Mouse (Mus musculus) limb, embryonic 14.5 days (tissue): Measurements from ENCODE around the gene Rplp2. TPM values are rescaled to one million over a fixed set of nuclear protein-coding genes. Genes with fewer than 3 reads are reported as not detected.

Source experiments
- ATAC-seq: fragments of 200-750 bp; cut with Nextera tagmentation; 2 replicates; pipeline ENCODE4 v1.8.0; 2017; ENCODE audit warnings: low read depth, moderate number of reproducible peaks, moderate TSS enrichment; ENCODE audit not compliant: low FRiP score
- DNase-seq: peaks from one replicate; pipeline ENCODE4 v3.0.0-alpha.2; 2015; ENCODE audit warnings: low spot score
- H3K27ac ChIP-seq: fragments of 300-500 bp; sonication (generic); replicated peaks from 2 replicates; pipeline ENCODE4 v1.5.1; 2014; ENCODE audit warnings: low read depth, mild to moderate bottlenecking, low read length, moderate library complexity, mixed read lengths
- H3K27me3 ChIP-seq: fragments of 300-500 bp; sonication (generic); 2 replicates; pipeline ENCODE4 v1.6.1; 2014; ENCODE audit warnings: low read length, mixed read lengths; ENCODE audit not compliant: control insufficient read depth, insufficient read depth
- H3K36me3 ChIP-seq: fragments of 300-500 bp; sonication (generic); 2 replicates; pipeline ENCODE4 v1.6.1; 2014; ENCODE audit warnings: mild to moderate bottlenecking, low read length, moderate library complexity, mixed read lengths; ENCODE audit not compliant: control insufficient read depth, insufficient read depth
- H3K4me1 ChIP-seq: fragments of 300-500 bp; sonication (generic); 2 replicates; pipeline ENCODE4 v1.6.1; 2014; ENCODE audit warnings: antibody characterized with exemption, low read length, mixed read lengths; ENCODE audit not compliant: control insufficient read depth, insufficient read depth
- H3K4me2 ChIP-seq: fragments of 300-500 bp; sonication (generic); replicated peaks from 2 replicates; pipeline ENCODE4 v1.6.1; 2014; ENCODE audit warnings: low read depth, mild to moderate bottlenecking, low read length, moderate library complexity; ENCODE audit not compliant: severe bottlenecking
- H3K4me3 ChIP-seq: fragments of 300-500 bp; sonication (generic); replicated peaks from 2 replicates; pipeline ENCODE4 v1.5.1; 2014; ENCODE audit warnings: low read length
- H3K9ac ChIP-seq: fragments of 300-500 bp; sonication (generic); 2 replicates; pipeline ENCODE4 v1.6.1; 2014; ENCODE audit warnings: mild to moderate bottlenecking, low read depth, low read length, moderate library complexity; ENCODE audit not compliant: severe bottlenecking
- H3K9me3 ChIP-seq: fragments of 300-500 bp; sonication (generic); 2 replicates; pipeline ENCODE4 v1.6.1; 2016; ENCODE audit warnings: low read length; ENCODE audit not compliant: control insufficient read depth
- POLR2A ChIP-seq: fragments of 200-500 bp; IDR thresholded peaks from 2 replicates; pipeline ENCODE4 v1.8.0; 2012; ENCODE audit warnings: inconsistent platforms, mild to moderate bottlenecking, moderate library complexity, borderline replicate concordance; ENCODE audit not compliant: insufficient read depth, insufficient read length; ENCODE audit errors: extremely low read depth
- WGBS: fragments of 180-500 bp; shearing (Covaris S2); extraction: QIAGEN DNeasy Blood & Tissue Kit; methylation state at CpG from one replicate; pipeline ENCODE4 v1.1.7; 2014; 5-methylcytosine and 5-hydroxymethylcytosine counted together
- polyA plus RNA-seq, 2 experiments: library from polyadenylated mRNA; depleted of rRNA in 1 of 2; stranded (reverse) in 1 of 2; unstranded in 1 of 2; fragments of >200 nt; fragmentation: Nextera tagmentation in 1 of 2; extraction: Ambion mirVana in 1 of 2; gene quantifications; 2 replicates each; pipeline versions ENCODE4 v1.2.1 to v1.2.3; 2012 to 2014

Rplp2 gene
- polyA plus RNA-seq, 2 experiments, result 1,364 to 1,375 TPM

GRCm38 (mm10) chr7:141461521-141462332 is 14.6 kb downstream of the Rplp2 start:
- Histone ChIP-seq H3K27ac (no peak overlapping the region), H3K9me3 (no peaks in the 10 kb centered on the region), H3K9ac (peak overlapping the region; percentile 22), H3K4me1 (peaks cover 28% of the 10 kb centered on the region), H3K4me3 (peak overlapping the region; percentile 36), H3K4me2 (peak overlapping the region; percentile 65), H3K36me3 (peaks cover 7% of the 10 kb centered on the region), H3K27me3 (peaks cover 46% of the 10 kb centered on the region)
- WGBS, result 2% methylated on average over 36 of the region's 59 CpGs
- DNase-seq (no peak), ATAC-seq (no peak)
- no peak for TF ChIP-seq POLR2A

DNA sequence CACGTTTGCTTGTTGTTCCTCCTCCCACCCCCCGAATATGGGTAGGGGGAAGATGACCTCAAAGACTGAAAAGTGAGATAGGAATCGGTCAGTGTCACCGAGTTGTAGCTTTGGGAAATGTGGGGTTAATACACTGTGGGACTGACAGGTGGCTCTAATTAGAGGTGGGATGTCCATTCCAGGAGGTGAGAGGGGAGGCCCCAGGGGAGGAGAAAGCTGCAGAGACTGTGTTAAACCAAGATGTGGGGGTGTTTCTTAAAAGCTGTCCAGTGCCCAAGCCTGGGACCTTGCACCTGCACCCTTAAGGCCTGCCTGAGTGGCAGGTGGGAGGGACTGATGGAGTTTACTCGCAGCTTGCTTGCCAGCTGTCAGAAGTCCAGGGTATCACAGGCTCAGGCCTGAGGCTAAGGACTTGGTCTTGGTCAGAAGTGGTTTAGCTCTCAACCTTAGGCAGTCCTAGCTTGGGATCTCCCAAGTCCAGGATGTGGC is 15.2 kb downstream of the Rplp2 start:
- Histone ChIP-seq H3K9ac (no peak overlapping the region), H3K4me2 (no peak overlapping the region; the same call in 1 of the 2 replicates), H3K36me3 (peaks cover 7% of the 10 kb centered on the region), H3K9me3 (no peaks in the 10 kb centered on the region), H3K4me1 (peaks cover 31% of the 10 kb centered on the region), H3K27ac (no peak overlapping the region), H3K27me3 (peaks cover 46% of the 10 kb centered on the region), H3K4me3 (peak overlapping the region; percentile 36)
- no peak for ATAC-seq
- WGBS, result 11% methylated on average over 5 of the region's 5 CpGs
- TF ChIP-seq POLR2A, result no peak
- no peak for DNase-seq

- no peak overlapping the region for H3K9ac ChIP-seq
- H3K4me3 ChIP-seq, result peak overlapping the region; percentile 26
- 31% methylated on average over 12 of the region's 12 CpGs for WGBS
These were observed 16.8 kb downstream of the Rplp2 start for GRCm38 (mm10) chr7:141463824-141464602.

DNA sequence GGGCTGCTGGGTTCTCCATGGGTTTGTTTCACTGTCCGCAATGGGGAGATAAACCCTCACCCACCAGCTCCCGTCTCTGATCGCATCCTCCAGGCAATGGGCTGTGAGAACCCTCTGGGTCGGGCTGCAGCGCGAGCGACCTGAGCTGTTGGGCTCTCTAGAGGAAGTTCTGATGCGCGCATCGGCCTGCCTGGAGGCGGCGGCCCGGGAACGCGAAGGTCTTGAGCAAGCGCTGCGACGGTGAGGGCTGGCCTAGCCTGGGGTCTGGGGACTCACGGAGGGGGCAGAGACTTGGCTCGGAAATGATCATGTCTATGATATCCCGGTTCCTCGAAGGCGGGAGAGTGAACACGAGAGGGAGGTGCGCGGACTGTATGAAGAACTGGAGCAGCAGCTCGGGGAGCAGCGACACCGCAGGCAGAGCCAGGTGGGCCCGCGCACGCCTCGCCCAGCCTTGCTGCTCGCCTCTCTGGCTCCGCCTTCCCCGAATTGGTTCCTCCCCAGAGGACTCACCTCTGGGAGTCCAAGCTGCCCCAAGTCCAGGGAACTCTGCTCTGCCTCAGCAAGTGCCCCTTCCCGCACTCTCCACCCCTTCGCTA is 17.5 kb downstream of the Rplp2 start:
- WGBS, result 12% methylated on average over 36 of the region's 38 CpGs
- H3K27ac ChIP-seq, result no peak overlapping the region
- H3K27me3 ChIP-seq, result peaks cover 46% of the 10 kb centered on the region
- H3K4me3 ChIP-seq, result peak overlapping the region; percentile 26
- H3K9ac ChIP-seq, result 0 out of 2 replicates have a peak overlapping the region, but pooled peaks have one; percentile 31
- ATAC-seq (no peak), DNase-seq (no peak)
- no peak for TF ChIP-seq POLR2A
- peaks cover 48% of the 10 kb centered on the region for H3K4me1 ChIP-seq
- H3K4me2 ChIP-seq, result peak overlapping the region; percentile 48
- H3K36me3 ChIP-seq, result peaks cover 9% of the 10 kb centered on the region
- no peaks in the 10 kb centered on the region for H3K9me3 ChIP-seq

More at GRCm38 (mm10) chr7:141463824-141464602, 16.8 kb downstream of the Rplp2 start:
- Histone ChIP-seq H3K36me3 (peaks cover 3% of the 10 kb centered on the region), H3K4me2 (peak overlapping the region; percentile 48), H3K27me3 (peaks cover 46% of the 10 kb centered on the region), H3K27ac (no peak overlapping the region), H3K4me1 (peaks cover 43% of the 10 kb centered on the region), H3K9me3 (no peaks in the 10 kb centered on the region)
- ATAC-seq, result no peak
- no peak for TF ChIP-seq POLR2A
- DNase-seq, result no peak
